Mouse (Mus musculus) hindbrain, embryonic 14.5 days (tissue): ENCODE measurements around the gene Palb2. TPM values are rescaled to one million over a fixed set of nuclear protein-coding genes. Genes with fewer than 3 reads are reported as not detected.

ENCODE experiments used
- ATAC-seq: fragments of 200-750 bp; cut with Nextera tagmentation; 2 replicates; pipeline ENCODE4 v1.8.0; 2017; ENCODE audit warnings: moderate number of reproducible peaks, mild to moderate bottlenecking, moderate TSS enrichment, moderate library complexity; ENCODE audit not compliant: low FRiP score
- DNase-seq: peaks from one replicate; pipeline ENCODE4 v3.0.0-alpha.2; 2015; ENCODE audit warnings: low spot score
- H3K27ac ChIP-seq: fragments of 300-500 bp; sonication (generic); 2 replicates; pipeline ENCODE4 v1.5.1; 2014; ENCODE audit warnings: mild to moderate bottlenecking, moderate library complexity
- H3K27me3 ChIP-seq: fragments of 300-500 bp; sonication (generic); 2 replicates; pipeline ENCODE4 v1.6.1; 2014; ENCODE audit warnings: mild to moderate bottlenecking, low read length, mixed read lengths; ENCODE audit not compliant: control insufficient read depth, insufficient read depth
- H3K36me3 ChIP-seq: fragments of 300-500 bp; sonication (generic); replicated peaks from 2 replicates; pipeline ENCODE4 v1.6.1; 2014; ENCODE audit not compliant: control insufficient read depth, insufficient read depth
- H3K4me1 ChIP-seq: fragments of 300-500 bp; sonication (generic); replicated peaks from 2 replicates; pipeline ENCODE4 v1.6.1; 2014; ENCODE audit warnings: antibody characterized with exemption, low read length, mixed read lengths; ENCODE audit not compliant: control insufficient read depth, insufficient read depth
- H3K4me2 ChIP-seq: fragments of 300-500 bp; sonication (generic); replicated peaks from 2 replicates; pipeline ENCODE4 v1.6.1; 2014; ENCODE audit warnings: mild to moderate bottlenecking, moderate library complexity
- H3K4me3 ChIP-seq: fragments of 300-500 bp; sonication (generic); replicated peaks from 2 replicates; pipeline ENCODE4 v1.5.1; 2014; ENCODE audit warnings: mild to moderate bottlenecking, low read length
- H3K9ac ChIP-seq: fragments of 300-500 bp; sonication (generic); 2 replicates; pipeline ENCODE4 v1.6.1; 2014
- H3K9me3 ChIP-seq: fragments of 300-500 bp; sonication (generic); 2 replicates; pipeline ENCODE4 v1.6.1; 2016; ENCODE audit warnings: low read length; ENCODE audit not compliant: control insufficient read depth
- WGBS: fragments of 180-500 bp; shearing (Covaris S2); extraction: QIAGEN DNeasy Blood & Tissue Kit; methylation state at CpG from one replicate; pipeline ENCODE4 v1.1.7; 2014; 5-methylcytosine and 5-hydroxymethylcytosine counted together
- polyA plus RNA-seq: library from polyadenylated mRNA; unstranded; fragments of >200 nt; fragmentation: Nextera tagmentation; extraction: Ambion mirVana; gene quantifications from 2 replicates; pipeline ENCODE4 v1.2.1, GENCODE M21; 2014

Palb2 gene
- polyA plus RNA-seq, 1 experiment from 2014 or later = 5.3 TPM

GRCm38 (mm10) chr7:122152473-122152872 lies 19.7 kb upstream of the Palb2 start:
- H3K36me3 ChIP-seq = peaks cover 28% of the 10 kb centered on the region
- DNase-seq = no peak
- no peak overlapping the region for H3K9ac ChIP-seq
- H3K4me3 ChIP-seq = no peak overlapping the region
- no peaks in the 10 kb centered on the region for H3K27me3 ChIP-seq
- WGBS = 88% methylated on average over 4 of the region's 4 CpGs
- no peaks in the 10 kb centered on the region for H3K9me3 ChIP-seq
- no peak for ATAC-seq
- no peak overlapping the region for H3K27ac ChIP-seq
- no peak overlapping the region for H3K4me2 ChIP-seq
- no peaks in the 10 kb centered on the region for H3K4me1 ChIP-seq

- ATAC-seq = no peak
- H3K9ac ChIP-seq = no peak overlapping the region
- no peaks in the 10 kb centered on the region for H3K9me3 ChIP-seq
- no peak overlapping the region for H3K4me3 ChIP-seq
- no peaks in the 10 kb centered on the region for H3K4me1 ChIP-seq
- H3K27ac ChIP-seq = no peak overlapping the region
- no peak for DNase-seq
- no peak overlapping the region for H3K4me2 ChIP-seq
- no peaks in the 10 kb centered on the region for H3K27me3 ChIP-seq
- peaks cover 99% of the 10 kb centered on the region for H3K36me3 ChIP-seq
Measured at GRCm38 (mm10) chr7:122140991-122141390, 8.2 kb upstream of the Palb2 start.

GRCm38 (mm10) chr7:122138190-122138589 lies 5.4 kb upstream of the Palb2 start:
- no peak for DNase-seq
- H3K27me3 ChIP-seq = no peaks in the 10 kb centered on the region
- no peak overlapping the region for H3K27ac ChIP-seq
- peaks cover 90% of the 10 kb centered on the region for H3K36me3 ChIP-seq
- ATAC-seq = no peak
- no peaks in the 10 kb centered on the region for H3K9me3 ChIP-seq
- 98% methylated on average over 5 of the region's 5 CpGs for WGBS
- H3K4me3 ChIP-seq = no peak overlapping the region
- no peak overlapping the region for H3K4me2 ChIP-seq
- peaks cover 6% of the 10 kb centered on the region; the same call in 1 of the 2 replicates for H3K4me1 ChIP-seq
- no peak overlapping the region for H3K9ac ChIP-seq

- H3K27ac ChIP-seq = no peak overlapping the region
- no peak overlapping the region for H3K4me3 ChIP-seq
- no peak for DNase-seq
- no peak for ATAC-seq
- H3K27me3 ChIP-seq = no peaks in the 10 kb centered on the region
- H3K4me1 ChIP-seq = peaks cover 6% of the 10 kb centered on the region
- H3K9ac ChIP-seq = no peak overlapping the region
- H3K9me3 ChIP-seq = no peaks in the 10 kb centered on the region
- peaks cover 79% of the 10 kb centered on the region for H3K36me3 ChIP-seq
- no peak overlapping the region for H3K4me2 ChIP-seq
Measured at GRCm38 (mm10) chr7:122137071-122137470, 4.3 kb upstream of the Palb2 start.

GRCm38 (mm10) chr7:122135070-122135469 lies 2.3 kb upstream of the Palb2 start:
- Histone ChIP-seq H3K27ac (no peak overlapping the region), H3K9me3 (no peaks in the 10 kb centered on the region), H3K4me1 (peaks cover 6% of the 10 kb centered on the region), H3K4me3 (no peak overlapping the region), H3K27me3 (no peaks in the 10 kb centered on the region), H3K36me3 (peaks cover 59% of the 10 kb centered on the region), H3K9ac (no peak overlapping the region), H3K4me2 (no peak overlapping the region)
- DNase-seq = no peak
- no peak for ATAC-seq
- 75% methylated on average over 10 of the region's 10 CpGs for whole genome bisulfite sequencing

GRCm38 (mm10) chr7:122133338-122133625 lies 497 bp upstream of the Palb2 start:
- Histone ChIP-seq H3K27ac (peak overlapping the region; percentile 53; the same call in 1 of the 2 replicates), H3K4me3 (peak overlapping the region; percentile 73), H3K4me1 (peaks cover 6% of the 10 kb centered on the region), H3K4me2 (peak overlapping the region; percentile 80), H3K27me3 (no peaks in the 10 kb centered on the region), H3K36me3 (peaks cover 43% of the 10 kb centered on the region), H3K9ac (peak overlapping the region; percentile 87), H3K9me3 (no peaks in the 10 kb centered on the region)
- ATAC-seq = no peak
- no peak for DNase-seq
- WGBS = 22% methylated on average over 8 of the region's 8 CpGs

GRCm38 (mm10) chr7:122131834-122132233 lies 951 bp downstream of the Palb2 start:
- Histone ChIP-seq H3K36me3 (peaks cover 40% of the 10 kb centered on the region), H3K9me3 (no peaks in the 10 kb centered on the region), H3K4me3 (peak overlapping the region; percentile 73), H3K4me1 (peaks cover 6% of the 10 kb centered on the region), H3K9ac (no peak overlapping the region), H3K27ac (no peak overlapping the region), H3K4me2 (peak overlapping the region; percentile 85), H3K27me3 (no peaks in the 10 kb centered on the region)
- DNase-seq (no peak), ATAC-seq (no peak)

GRCm38 (mm10) chr7:122126946-122127345 lies 5.8 kb downstream of the Palb2 start:
- Histone ChIP-seq H3K4me1 (no peaks in the 10 kb centered on the region), H3K9ac (no peak overlapping the region), H3K9me3 (no peaks in the 10 kb centered on the region), H3K27me3 (no peaks in the 10 kb centered on the region), H3K36me3 (peaks cover 39% of the 10 kb centered on the region), H3K4me2 (no peak overlapping the region), H3K4me3 (no peak overlapping the region), H3K27ac (no peak overlapping the region)
- DNase-seq (no peak), ATAC-seq (no peak)
- 96% methylated on average over 11 of the region's 11 CpGs for WGBS

- Histone ChIP-seq H3K4me3 (no peak overlapping the region), H3K9ac (no peak overlapping the region), H3K4me1 (no peaks in the 10 kb centered on the region), H3K27ac (no peak overlapping the region), H3K9me3 (no peaks in the 10 kb centered on the region), H3K36me3 (peaks cover 41% of the 10 kb centered on the region), H3K27me3 (no peaks in the 10 kb centered on the region), H3K4me2 (no peak overlapping the region)
- ATAC-seq (no peak), DNase-seq (no peak)
- WGBS = 82% methylated on average over 8 of the region's 8 CpGs
Measured at GRCm38 (mm10) chr7:122125636-122126035, 7.1 kb downstream of the Palb2 start.

GRCm38 (mm10) chr7:122123518-122123917 lies 9.3 kb downstream of the Palb2 start:
- H3K4me2 ChIP-seq = no peak overlapping the region
- WGBS = 91% methylated on average over 4 of the region's 4 CpGs
- H3K9me3 ChIP-seq = no peaks in the 10 kb centered on the region
- no peak overlapping the region for H3K4me3 ChIP-seq
- no peak for DNase-seq
- H3K4me1 ChIP-seq = no peaks in the 10 kb centered on the region
- no peak overlapping the region for H3K27ac ChIP-seq
- H3K27me3 ChIP-seq = no peaks in the 10 kb centered on the region
- H3K9ac ChIP-seq = no peak overlapping the region
- ATAC-seq = no peak
- H3K36me3 ChIP-seq = peaks cover 41% of the 10 kb centered on the region
